Mouse (Mus musculus): ENCODE data around the gene Gm10260. TPM values are rescaled to one million over a fixed set of nuclear protein-coding genes. Genes with fewer than 3 reads are reported as not detected.
A peak's percentile ranks its signal among the peaks of the same experiment; 100 is the strongest.

The Gm10260 gene
- 8.6 and 10.9 TPM in 2 replicates for polyA plus RNA-seq (2014; fragmentation: Nextera tagmentation; extraction: Ambion mirVana)

DNA sequence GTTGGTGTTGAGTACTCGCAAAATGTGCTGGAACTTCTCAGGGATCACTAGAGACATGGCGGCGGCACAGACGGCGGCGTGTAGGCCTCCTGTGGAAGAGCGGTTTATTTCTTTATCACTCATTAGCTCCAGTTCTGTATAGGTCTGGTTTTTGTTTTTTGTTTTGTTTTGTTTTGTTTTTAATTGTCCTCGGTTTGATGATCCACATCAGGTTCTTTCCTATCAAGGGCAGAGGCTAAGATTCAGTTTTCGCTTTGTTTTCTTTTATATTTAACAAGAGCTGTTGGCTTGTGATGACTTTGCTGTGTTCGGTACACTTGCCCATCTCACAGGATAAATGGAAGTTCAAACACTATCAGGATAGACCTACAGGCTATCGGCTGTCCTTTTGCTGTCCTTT lies at the start of gene Gm10260:
Gm10260 (minus strand) TSS at position 101 of the 400 bp plus-strand sequence.
- Histone ChIP-seq H3K4me3 (ENCODE audit: low read depth, low read length) (no peak within 1 kb of the TSS), H3K36me3 (ENCODE audit: control insufficient read depth, insufficient read depth, low read length) (no peaks in the 10 kb centered on the region), H3K4me1 (ENCODE audit: control insufficient read depth, insufficient read depth, low read length) (peaks cover 27% of the 10 kb centered on the region), H3K27ac (replicated peaks; ENCODE audit: low read depth, low read length) (no peak within 1 kb of the TSS), H3K4me2 (ENCODE audit: low read depth, low read length) (no peak within 1 kb of the TSS), H3K27me3 (replicated peaks; ENCODE audit: control insufficient read depth, insufficient read depth, low read length) (no peaks in the 10 kb centered on the region), H3K9me3 (ENCODE audit: control insufficient read depth, low read length) (no peaks in the 10 kb centered on the region), H3K9ac (ENCODE audit: low read depth, low read length) (no peak within 1 kb of the TSS)
- WGBS = 97% methylated on average over 10 of the region's 11 CpGs
- no peak for DNase-seq (ENCODE audit: low spot score)
- ATAC-seq (ENCODE audit: low read depth) = no peak

- Histone ChIP-seq H3K4me1 (ENCODE audit: control insufficient read depth, insufficient read depth, low read length) (no peaks in the 10 kb centered on the region), H3K4me3 (ENCODE audit: low read depth, low read length) (no peak overlapping the region), H3K9me3 (ENCODE audit: control insufficient read depth, low read length) (no peaks in the 10 kb centered on the region), H3K9ac (ENCODE audit: low read depth, low read length) (no peak overlapping the region), H3K36me3 (ENCODE audit: control insufficient read depth, insufficient read depth, low read length) (no peaks in the 10 kb centered on the region), H3K27ac (replicated peaks; ENCODE audit: low read depth, low read length) (no peak overlapping the region), H3K27me3 (replicated peaks; ENCODE audit: control insufficient read depth, insufficient read depth, low read length) (no peaks in the 10 kb centered on the region), H3K4me2 (ENCODE audit: low read depth, low read length) (no peak overlapping the region)
- DNase-seq (ENCODE audit: low spot score) (no peak), ATAC-seq (ENCODE audit: low read depth) (no peak)
- WGBS = 79% methylated on average over 4 of the region's 4 CpGs
Measured at GRCm38 (mm10) chr13:97809828-97810227, 49.4 kb upstream of the Gm10260 start.

DNA sequence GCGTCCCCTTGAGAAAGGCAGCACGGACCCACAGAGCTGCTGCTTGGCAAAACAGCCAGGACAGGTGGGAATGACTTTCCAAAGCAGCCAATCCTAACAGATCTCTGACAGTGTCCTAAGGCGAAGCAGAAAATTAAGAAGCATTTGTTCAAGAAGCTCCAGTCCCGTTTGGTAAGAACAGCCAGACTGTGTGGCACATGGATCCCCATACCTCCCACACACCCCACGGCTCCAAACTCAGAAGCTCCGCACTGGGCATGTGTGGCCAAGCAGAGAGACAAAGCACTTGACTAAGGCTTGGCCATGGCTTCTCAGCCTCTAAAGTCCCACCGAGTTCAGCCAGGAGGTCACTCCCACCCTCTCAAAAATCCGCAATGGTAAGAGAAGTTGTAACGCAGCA lies 45.5 kb upstream of the Gm10260 start:
- Histone ChIP-seq H3K4me1 (ENCODE audit: control insufficient read depth, insufficient read depth, low read length) (no peaks in the 10 kb centered on the region; the same call in 1 of the 2 replicates), H3K27me3 (replicated peaks; ENCODE audit: control insufficient read depth, insufficient read depth, low read length) (no peaks in the 10 kb centered on the region), H3K4me3 (ENCODE audit: low read depth, low read length) (no peak overlapping the region), H3K4me2 (ENCODE audit: low read depth, low read length) (no peak overlapping the region), H3K27ac (replicated peaks; ENCODE audit: low read depth, low read length) (no peak overlapping the region), H3K36me3 (ENCODE audit: control insufficient read depth, insufficient read depth, low read length) (no peaks in the 10 kb centered on the region), H3K9me3 (ENCODE audit: control insufficient read depth, low read length) (no peaks in the 10 kb centered on the region), H3K9ac (ENCODE audit: low read depth, low read length) (no peak overlapping the region)
- WGBS = 84% methylated on average over 9 of the region's 9 CpGs
- DNase-seq (ENCODE audit: low spot score) (no peak), ATAC-seq (ENCODE audit: low read depth) (no peak)

GRCm38 (mm10) chr13:97802386-97802785 lies 42.0 kb upstream of the Gm10260 start:
- Histone ChIP-seq H3K27me3 (replicated peaks; ENCODE audit: control insufficient read depth, insufficient read depth, low read length) (no peaks in the 10 kb centered on the region), H3K4me3 (ENCODE audit: low read depth, low read length) (no peak overlapping the region), H3K4me1 (ENCODE audit: control insufficient read depth, insufficient read depth, low read length) (peaks cover 12% of the 10 kb centered on the region; the same call in 1 of the 2 replicates), H3K4me2 (ENCODE audit: low read depth, low read length) (no peak overlapping the region), H3K9ac (ENCODE audit: low read depth, low read length) (no peak overlapping the region), H3K36me3 (ENCODE audit: control insufficient read depth, insufficient read depth, low read length) (no peaks in the 10 kb centered on the region), H3K27ac (replicated peaks; ENCODE audit: low read depth, low read length) (no peak overlapping the region), H3K9me3 (ENCODE audit: control insufficient read depth, low read length) (no peaks in the 10 kb centered on the region)
- WGBS = 56% methylated on average over 4 of the region's 4 CpGs
- ATAC-seq (ENCODE audit: low read depth) (no peak), DNase-seq (ENCODE audit: low spot score) (no peak)

DNA sequence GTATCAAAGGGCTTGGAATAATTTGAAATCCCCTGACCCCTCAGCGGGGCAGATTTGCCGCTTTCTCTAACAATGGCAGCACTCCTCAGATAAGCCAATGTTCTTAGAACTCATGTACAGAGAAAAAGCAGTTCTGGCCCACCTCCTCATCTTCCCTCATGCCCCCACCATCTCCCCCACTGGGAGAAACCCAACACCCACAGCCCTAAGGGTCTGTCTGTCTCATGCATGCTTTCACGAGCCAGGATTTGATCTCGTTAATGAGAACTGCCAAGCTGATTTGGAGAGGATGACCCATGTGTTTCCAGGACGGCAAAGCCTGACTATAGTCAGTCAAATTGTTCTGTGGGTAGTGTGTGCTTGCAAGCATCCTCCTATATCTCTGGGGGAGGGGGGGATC lies 37.0 kb upstream of the Gm10260 start:
- no peak overlapping the region for H3K4me2 ChIP-seq (ENCODE audit: low read depth, low read length)
- 32% methylated on average over 5 of the region's 5 CpGs for WGBS
- peaks cover 13% of the 10 kb centered on the region; the same call in 1 of the 2 replicates for H3K4me1 ChIP-seq (ENCODE audit: control insufficient read depth, insufficient read depth, low read length)
- no peaks in the 10 kb centered on the region for H3K9me3 ChIP-seq (ENCODE audit: control insufficient read depth, low read length)
- no peak overlapping the region for H3K9ac ChIP-seq (ENCODE audit: low read depth, low read length)
- no peaks in the 10 kb centered on the region for H3K36me3 ChIP-seq (ENCODE audit: control insufficient read depth, insufficient read depth, low read length)
- DNase-seq (ENCODE audit: low spot score) (no peak), ATAC-seq (ENCODE audit: low read depth) (no peak)
- peaks cover 4% of the 10 kb centered on the region; the same call in 1 of the 2 replicates for H3K27me3 ChIP-seq (replicated peaks; ENCODE audit: control insufficient read depth, insufficient read depth, low read length)
- H3K27ac ChIP-seq (replicated peaks; ENCODE audit: low read depth, low read length) = no peak overlapping the region
- no peak overlapping the region for H3K4me3 ChIP-seq (ENCODE audit: low read depth, low read length)

DNA sequence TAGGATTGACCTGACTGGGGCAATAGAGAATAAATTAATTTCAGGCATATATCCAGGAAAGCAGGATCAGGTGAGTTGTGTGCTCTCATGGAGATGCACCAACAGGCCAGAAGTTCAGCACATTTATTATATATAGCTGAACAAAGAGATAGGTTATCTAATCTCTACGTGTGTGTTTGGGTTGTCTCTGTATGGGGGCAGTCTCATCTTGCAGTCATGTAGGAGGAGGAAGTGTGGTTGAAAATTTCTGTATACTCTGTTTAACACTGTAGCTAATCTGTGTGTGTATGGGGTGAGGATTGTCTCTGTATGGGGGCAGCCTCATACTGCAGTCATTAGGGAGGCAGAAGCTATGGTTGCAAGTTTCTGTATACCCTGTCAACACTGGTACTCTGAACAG lies 34.3 kb upstream of the Gm10260 start:
- Histone ChIP-seq H3K36me3 (ENCODE audit: control insufficient read depth, insufficient read depth, low read length) (no peaks in the 10 kb centered on the region), H3K9me3 (ENCODE audit: control insufficient read depth, low read length) (no peaks in the 10 kb centered on the region), H3K4me3 (ENCODE audit: low read depth, low read length) (no peak overlapping the region), H3K4me2 (ENCODE audit: low read depth, low read length) (no peak overlapping the region), H3K4me1 (ENCODE audit: control insufficient read depth, insufficient read depth, low read length) (peaks cover 17% of the 10 kb centered on the region), H3K27ac (replicated peaks; ENCODE audit: low read depth, low read length) (no peak overlapping the region), H3K27me3 (replicated peaks; ENCODE audit: control insufficient read depth, insufficient read depth, low read length) (peaks cover 4% of the 10 kb centered on the region; the same call in 1 of the 2 replicates), H3K9ac (ENCODE audit: low read depth, low read length) (no peak overlapping the region)
- WGBS = 53% methylated on average over 1 of the region's 1 CpGs
- ATAC-seq (ENCODE audit: low read depth) (no peak), DNase-seq (ENCODE audit: low spot score) (no peak)

GRCm38 (mm10) chr13:97793932-97794331 lies 33.5 kb upstream of the Gm10260 start:
- no peaks in the 10 kb centered on the region for H3K9me3 ChIP-seq (ENCODE audit: control insufficient read depth, low read length)
- H3K27me3 ChIP-seq (replicated peaks; ENCODE audit: control insufficient read depth, insufficient read depth, low read length) = peaks cover 4% of the 10 kb centered on the region; the same call in 1 of the 2 replicates
- H3K4me3 ChIP-seq (ENCODE audit: low read depth, low read length) = no peak overlapping the region
- no peak overlapping the region for H3K27ac ChIP-seq (replicated peaks; ENCODE audit: low read depth, low read length)
- ATAC-seq (ENCODE audit: low read depth) = no peak
- no peak for DNase-seq (ENCODE audit: low spot score)
- H3K4me2 ChIP-seq (ENCODE audit: low read depth, low read length) = no peak overlapping the region
- peaks cover 17% of the 10 kb centered on the region for H3K4me1 ChIP-seq (ENCODE audit: control insufficient read depth, insufficient read depth, low read length)
- no peak overlapping the region for H3K9ac ChIP-seq (ENCODE audit: low read depth, low read length)
- 50% methylated on average over 1 of the region's 1 CpGs for WGBS
- H3K36me3 ChIP-seq (ENCODE audit: control insufficient read depth, insufficient read depth, low read length) = no peaks in the 10 kb centered on the region

DNA sequence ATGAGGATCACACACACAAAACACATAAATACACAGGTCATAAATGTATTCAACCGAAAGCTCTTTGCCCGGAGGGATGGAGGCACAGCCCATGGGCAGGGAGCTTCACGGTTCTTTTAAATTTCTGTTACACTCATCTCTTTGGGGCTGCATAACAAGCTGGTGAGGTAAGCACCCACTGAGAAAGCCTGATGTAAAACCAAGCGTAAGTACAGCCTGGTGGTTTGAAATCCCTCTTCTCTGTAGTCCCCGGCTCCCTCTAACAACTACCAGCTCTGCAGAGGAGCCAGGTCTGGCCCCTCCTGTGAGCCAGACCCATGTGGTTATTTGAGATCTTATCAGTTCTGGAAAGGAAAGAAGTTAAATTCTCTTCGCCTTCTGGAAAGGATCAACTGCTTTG lies 31.2 kb upstream of the Gm10260 start:
- Histone ChIP-seq H3K4me1 (ENCODE audit: control insufficient read depth, insufficient read depth, low read length) (peaks cover 13% of the 10 kb centered on the region), H3K27ac (replicated peaks; ENCODE audit: low read depth, low read length) (0 out of 2 replicates have a peak overlapping the region, but pooled peaks have one; percentile 16), H3K36me3 (ENCODE audit: control insufficient read depth, insufficient read depth, low read length) (no peaks in the 10 kb centered on the region), H3K9ac (ENCODE audit: low read depth, low read length) (no peak overlapping the region), H3K4me3 (ENCODE audit: low read depth, low read length) (no peak overlapping the region), H3K9me3 (ENCODE audit: control insufficient read depth, low read length) (no peaks in the 10 kb centered on the region), H3K4me2 (ENCODE audit: low read depth, low read length) (no peak overlapping the region), H3K27me3 (replicated peaks; ENCODE audit: control insufficient read depth, insufficient read depth, low read length) (peaks cover 4% of the 10 kb centered on the region; the same call in 1 of the 2 replicates)
- ATAC-seq (ENCODE audit: low read depth) (peak; percentile 78; the same call in 1 of the 2 replicates), DNase-seq (ENCODE audit: low spot score) (peak; percentile 64)
- WGBS = 30% methylated on average over 6 of the region's 6 CpGs

GRCm38 (mm10) chr13:97789782-97790450 lies 29.5 kb upstream of the Gm10260 start:
- ATAC-seq (ENCODE audit: low read depth) = no peak
- Histone ChIP-seq H3K4me2 (ENCODE audit: low read depth, low read length) (no peak overlapping the region), H3K4me3 (ENCODE audit: low read depth, low read length) (no peak overlapping the region), H3K4me1 (ENCODE audit: control insufficient read depth, insufficient read depth, low read length) (peaks cover 24% of the 10 kb centered on the region), H3K9ac (ENCODE audit: low read depth, low read length) (no peak overlapping the region), H3K36me3 (ENCODE audit: control insufficient read depth, insufficient read depth, low read length) (no peaks in the 10 kb centered on the region), H3K27ac (replicated peaks; ENCODE audit: low read depth, low read length) (no peak overlapping the region), H3K27me3 (replicated peaks; ENCODE audit: control insufficient read depth, insufficient read depth, low read length) (no peaks in the 10 kb centered on the region), H3K9me3 (ENCODE audit: control insufficient read depth, low read length) (no peaks in the 10 kb centered on the region)
- DNase-seq (ENCODE audit: low spot score) = no peak
- WGBS = 72% methylated on average over 12 of the region's 12 CpGs
